Mouse (Mus musculus) forebrain, embryonic 13.5 days (tissue): ENCODE results near the gene Repin1. TPM values are rescaled to one million over a fixed set of nuclear protein-coding genes. Genes with fewer than 3 reads are reported as not detected.

Experiments
- polyA plus RNA-seq: library from polyadenylated mRNA; unstranded; fragments of >200 nt; fragmentation: Nextera tagmentation; extraction: Ambion mirVana; gene quantifications from 2 replicates; pipeline ENCODE4 v1.2.1, GENCODE M21; 2015

The Repin1 gene
- polyA plus RNA-seq, 1 experiment from 2014 or later: 35.8 TPM

Other genes starting within 250 kb of the Repin1 start
- 21.1 and 25.4 TPM in 2 replicates for gene Krba1, start 198.3 kb upstream of the Repin1 start, polyA plus RNA-seq
- 23.9 and 25.6 TPM in 2 replicates for gene Zfp467, start 148.1 kb upstream of the Repin1 start, polyA plus RNA-seq
- 0.24 and 0.25 TPM in 2 replicates for gene Sspo, start 145.7 kb upstream of the Repin1 start, polyA plus RNA-seq
- gene Atp6v0e2, start 56.3 kb upstream of the Repin1 start, polyA plus RNA-seq: 122 and 137 TPM in 2 replicates
- gene Lrrc61, start 39.1 kb upstream of the Repin1 start, polyA plus RNA-seq: 12.5 and 13.4 TPM in 2 replicates
- gene Rarres2, start 21.1 kb upstream of the Repin1 start, polyA plus RNA-seq: 1.8 and 2.5 TPM in 2 replicates
- gene Gm45021, start 4.3 kb upstream of the Repin1 start, polyA plus RNA-seq: not detected in 2 replicates
- 1.7 TPM in 1 of 2 replicates, not detected in the other for gene Gm44965, start 58 bp downstream of the Repin1 start, polyA plus RNA-seq
- gene Zfp775, start 8.2 kb downstream of the Repin1 start, polyA plus RNA-seq: 13.4 and 13.8 TPM in 2 replicates
- gene AI854703, start 32.9 kb downstream of the Repin1 start, polyA plus RNA-seq: 3.1 and 5.4 TPM in 2 replicates
- gene Gimap8, start 53.4 kb downstream of the Repin1 start, polyA plus RNA-seq: 0.19 and 0.28 TPM in 2 replicates
- gene Gimap9, start 82.2 kb downstream of the Repin1 start, polyA plus RNA-seq: 1.7 and 2.7 TPM in 2 replicates
- 1.9 and 2.2 TPM in 2 replicates for gene Gimap4, start 90.7 kb downstream of the Repin1 start, polyA plus RNA-seq
- gene Gimap6, start 114.3 kb downstream of the Repin1 start, polyA plus RNA-seq: 4.8 and 5.1 TPM in 2 replicates
- gene Gm28053, start 124.7 kb downstream of the Repin1 start, polyA plus RNA-seq: 0.70 and 0.71 TPM in 2 replicates
- not detected in 2 replicates for gene Gimap7, start 124.7 kb downstream of the Repin1 start, polyA plus RNA-seq
- gene Gimap1, start 145.2 kb downstream of the Repin1 start, polyA plus RNA-seq: 3.4 and 4.1 TPM in 2 replicates
- gene Gimap5, start 152.3 kb downstream of the Repin1 start, polyA plus RNA-seq: 0.91 and 1.1 TPM in 2 replicates
- not detected in 2 replicates for gene Gimap3, start 177.0 kb downstream of the Repin1 start, polyA plus RNA-seq
- 10.9 and 15.0 TPM in 2 replicates for gene Tmem176a, start 247.0 kb downstream of the Repin1 start, polyA plus RNA-seq
- gene Tmem176b, start 247.6 kb downstream of the Repin1 start, polyA plus RNA-seq: 92.1 and 97.6 TPM in 2 replicates